Mouse (Mus musculus): Measurements from ENCODE around the gene Ifngr1. TPM values are rescaled to one million over a fixed set of nuclear protein-coding genes. Genes with fewer than 3 reads are reported as not detected.

The Ifngr1 gene
- total and polyA plus RNA-seq, 3 experiments: 15.4 to 18.6 TPM; not detected in 1

DNA sequence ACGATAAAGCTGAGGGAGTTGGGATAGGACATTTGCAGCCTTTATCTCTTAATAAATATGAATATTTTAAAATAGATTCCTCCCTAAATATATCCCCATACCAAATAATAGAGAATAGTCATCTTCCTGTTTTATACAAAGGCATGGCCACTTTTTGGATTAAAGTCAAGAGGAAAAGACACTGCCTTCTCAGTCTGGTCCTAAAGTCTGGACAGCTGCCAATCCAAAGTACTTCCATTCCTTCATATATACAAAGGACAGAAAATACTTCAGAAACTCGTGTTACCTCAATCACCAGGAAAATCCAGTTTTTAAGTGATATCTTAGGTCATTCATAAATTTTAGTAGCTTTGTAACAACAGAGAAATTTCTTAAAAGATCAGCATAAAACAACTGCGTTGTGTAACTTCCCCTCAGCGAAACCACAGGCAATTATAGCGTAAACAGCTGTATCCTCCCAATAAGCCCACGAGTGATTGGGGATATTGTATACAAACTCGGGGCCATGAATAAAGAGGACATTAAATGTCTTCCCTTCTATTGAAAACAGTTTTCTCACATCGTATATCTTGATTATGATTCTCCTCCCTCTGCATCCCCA, 32.1 kb upstream of the Ifngr1 start:
- Histone ChIP-seq H3K79me2 (ENCODE audit: control insufficient read depth, insufficient read depth, low read length, poor library complexity) (no peaks in the 10 kb centered on the region), H3K36me3 (ENCODE audit: control insufficient read depth in 1 of 2, insufficient read depth in 2 of 2, low read length in 2 of 2) (no peaks in the 10 kb centered on the region), H3K9ac (ENCODE audit: control insufficient read depth, low read depth, low read length, poor library complexity, severe bottlenecking) (no peak overlapping the region), H3K4me1 (ENCODE audit: control insufficient read depth in 1 of 2, insufficient read depth in 2 of 2, low read length in 2 of 2) (no peaks in the 10 kb centered on the region), H3K27ac (ENCODE audit: control insufficient read depth, low read depth, low read length) (no peak overlapping the region), H3K4me3 (ENCODE audit: control insufficient read depth in 1 of 2, insufficient read depth in 1 of 2, low read depth in 2 of 2, low read length in 2 of 2) (no peak overlapping the region), H3K27me3 (ENCODE audit: control insufficient read depth in 1 of 2, insufficient read depth in 2 of 2, low read length in 2 of 2) (no peaks in the 10 kb centered on the region; a peak in 1 of 4 replicates), H3K9me3 (replicated peaks; ENCODE audit: insufficient read depth, low read length) (no peaks in the 10 kb centered on the region)
- DNase-seq (ENCODE audit: low read depth, low spot score): no peak
- TF ChIP-seq MAFK (IDR thresholded peaks at IDR 0.05; ENCODE audit: borderline replicate concordance, low read depth, low read length): no peak
- no peak for TF ChIP-seq ZMIZ1 (IDR thresholded peaks at IDR 0.05; ENCODE audit: low read depth, low read length)
- no peak for TF ChIP-seq ZNF384 (IDR thresholded peaks at IDR 0.05; ENCODE audit: low read depth, low read length)
- TF ChIP-seq SIN3A (IDR thresholded peaks at IDR 0.05; ENCODE audit: low read length): no peak
- no peak for TF ChIP-seq POLR2A (IDR thresholded peaks at IDR 0.05; ENCODE audit: control insufficient read depth in 1 of 2, insufficient read depth in 1 of 2, low read depth in 1 of 2, low read length in 2 of 2, poor library complexity in 1 of 2)
- no peak for TF ChIP-seq MXI1 (IDR thresholded peaks at IDR 0.05; ENCODE audit: low read depth, low read length)
- no peak for TF ChIP-seq RCOR1 (IDR thresholded peaks at IDR 0.05; ENCODE audit: low read depth, low read length)
- no peak for TF ChIP-seq CTCF (IDR thresholded peaks at IDR 0.05 in 2 of 3, conservative IDR thresholded peaks at IDR 0.05 in 1 of 3; ENCODE audit: control insufficient read depth in 1 of 3, insufficient read depth in 1 of 3, low read depth in 2 of 3, low read length in 3 of 3, poor library complexity in 1 of 3, severe bottlenecking in 1 of 3)
- TF ChIP-seq MAZ (IDR thresholded peaks at IDR 0.05; ENCODE audit: low read depth, low read length): no peak
- TF ChIP-seq MYC (IDR thresholded peaks at IDR 0.05; ENCODE audit: low read depth, low read length): no peak

DNA sequence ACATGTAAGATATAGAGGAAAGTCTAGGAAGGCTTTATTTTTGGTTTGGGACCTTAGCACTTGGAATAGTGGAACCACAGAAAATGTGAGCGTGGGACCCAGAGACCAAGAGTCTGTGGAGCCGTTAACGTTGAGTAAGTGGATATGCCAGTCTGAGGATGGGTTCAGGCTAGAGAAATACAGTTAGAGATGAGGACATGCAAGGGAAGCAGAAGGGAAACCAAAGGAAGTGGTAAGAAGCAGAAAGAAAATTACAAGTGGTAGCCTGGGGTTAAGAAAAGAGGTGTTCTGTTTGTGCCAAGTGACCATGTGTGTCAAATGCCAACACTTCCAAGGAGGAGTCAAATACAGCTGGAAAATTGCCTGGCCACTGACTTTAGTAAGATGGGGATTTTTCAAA, 29.2 kb upstream of the Ifngr1 start:
- no peak overlapping the region for H3K27ac ChIP-seq (ENCODE audit: control insufficient read depth, low read depth, low read length)
- no peak for TF ChIP-seq POLR2AphosphoS2 (IDR thresholded peaks at IDR 0.05; ENCODE audit: low read length)
- TF ChIP-seq MAZ (IDR thresholded peaks at IDR 0.05; ENCODE audit: low read depth, low read length): no peak
- no peak overlapping the region for H3K4me3 ChIP-seq (ENCODE audit: control insufficient read depth in 1 of 2, insufficient read depth in 1 of 2, low read depth in 2 of 2, low read length in 2 of 2)
- H3K9ac ChIP-seq (ENCODE audit: control insufficient read depth, low read depth, low read length, poor library complexity, severe bottlenecking): no peak overlapping the region
- no peaks in the 10 kb centered on the region for H3K9me3 ChIP-seq (replicated peaks; ENCODE audit: insufficient read depth, low read length)
- H3K79me2 ChIP-seq (ENCODE audit: control insufficient read depth, insufficient read depth, low read length, poor library complexity): no peaks in the 10 kb centered on the region
- no peaks in the 10 kb centered on the region for H3K36me3 ChIP-seq (ENCODE audit: control insufficient read depth in 1 of 2, insufficient read depth in 2 of 2, low read length in 2 of 2)
- no peaks in the 10 kb centered on the region for H3K4me1 ChIP-seq (ENCODE audit: control insufficient read depth in 1 of 2, insufficient read depth in 2 of 2, low read length in 2 of 2)
- DNase-seq (ENCODE audit: low read depth, low spot score): no peak
- no peaks in the 10 kb centered on the region for H3K27me3 ChIP-seq (ENCODE audit: control insufficient read depth in 1 of 2, insufficient read depth in 2 of 2, low read length in 2 of 2)

DNA sequence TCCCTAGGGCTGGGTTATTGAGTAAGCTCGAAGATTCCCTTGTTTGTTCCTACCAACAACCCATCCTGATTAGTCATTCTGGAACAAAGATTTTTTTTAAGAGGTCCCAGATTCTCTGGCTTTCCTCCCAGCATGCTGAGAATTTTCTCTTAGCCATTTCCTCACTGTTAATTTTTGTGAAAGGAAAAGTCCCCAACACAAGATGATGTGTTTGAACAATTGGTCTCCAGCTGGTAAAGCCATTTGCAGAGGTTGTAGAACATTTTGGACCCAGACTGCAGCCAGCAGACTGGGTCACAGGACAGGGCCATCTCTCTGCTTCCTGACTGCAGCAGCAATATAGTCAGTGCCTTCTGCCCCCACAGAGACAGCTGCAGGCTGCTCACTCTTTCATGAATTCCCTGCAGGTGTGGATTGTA, 28.3 kb upstream of the Ifngr1 start:
- DNase-seq (ENCODE audit: low read depth, low spot score): no peak
- Histone ChIP-seq H3K9me3 (replicated peaks; ENCODE audit: insufficient read depth, low read length) (no peaks in the 10 kb centered on the region), H3K79me2 (ENCODE audit: control insufficient read depth, insufficient read depth, low read length, poor library complexity) (no peaks in the 10 kb centered on the region), H3K4me3 (ENCODE audit: control insufficient read depth in 1 of 2, insufficient read depth in 1 of 2, low read depth in 2 of 2, low read length in 2 of 2) (no peak overlapping the region), H3K4me1 (ENCODE audit: control insufficient read depth in 1 of 2, insufficient read depth in 2 of 2, low read length in 2 of 2) (no peaks in the 10 kb centered on the region), H3K36me3 (ENCODE audit: control insufficient read depth in 1 of 2, insufficient read depth in 2 of 2, low read length in 2 of 2) (no peaks in the 10 kb centered on the region), H3K9ac (ENCODE audit: control insufficient read depth, low read depth, low read length, poor library complexity, severe bottlenecking) (no peak overlapping the region), H3K27ac (ENCODE audit: control insufficient read depth, low read depth, low read length) (no peak overlapping the region), H3K27me3 (ENCODE audit: control insufficient read depth in 1 of 2, insufficient read depth in 2 of 2, low read length in 2 of 2) (no peaks in the 10 kb centered on the region)
- TF ChIP-seq MAX (IDR thresholded peaks at IDR 0.05; ENCODE audit: low read length) (no peak), SIN3A (IDR thresholded peaks at IDR 0.05; ENCODE audit: low read length) (no peak), ETS1 (IDR thresholded peaks at IDR 0.05; ENCODE audit: low read depth, low read length) (no peak), ZNF384 (IDR thresholded peaks at IDR 0.05; ENCODE audit: low read depth, low read length) (no peak), USF2 (IDR thresholded peaks at IDR 0.05; ENCODE audit: borderline replicate concordance in 1 of 2, insufficient read depth in 1 of 2, low read depth in 1 of 2, low read length in 2 of 2) (no peak), E2F4 (IDR thresholded peaks at IDR 0.05; ENCODE audit: borderline replicate concordance, low read depth, low read length) (no peak), USF1 (IDR thresholded peaks at IDR 0.05; ENCODE audit: low read depth, low read length) (no peak), MAZ (IDR thresholded peaks at IDR 0.05; ENCODE audit: low read depth, low read length) (no peak), CHD2 (IDR thresholded peaks at IDR 0.05; ENCODE audit: low read length) (no peak), EP300 (IDR thresholded peaks at IDR 0.05; ENCODE audit: low read depth in 1 of 2, low read length in 2 of 2) (no peak), NRF1 (IDR thresholded peaks at IDR 0.05; ENCODE audit: insufficient read depth, low read depth, low read length, poor library complexity, severe bottlenecking) (no peak), SMC3 (IDR thresholded peaks at IDR 0.05; ENCODE audit: low read depth, low read length) (no peak), GABPA (IDR thresholded peaks at IDR 0.05; ENCODE audit: low read depth, low read length) (no peak), POLR2AphosphoS2 (IDR thresholded peaks at IDR 0.05; ENCODE audit: low read length) (no peak), RAD21 (IDR thresholded peaks at IDR 0.05; ENCODE audit: low read depth, low read length) (no peak), POLR2A (IDR thresholded peaks at IDR 0.05; ENCODE audit: control insufficient read depth in 1 of 2, insufficient read depth in 1 of 2, low read depth in 1 of 2, low read length in 2 of 2, poor library complexity in 1 of 2) (no peak), MYC (IDR thresholded peaks at IDR 0.05; ENCODE audit: low read depth, low read length) (no peak)

Measured in MEL (cell line).